Mouse (Mus musculus): Measurements from ENCODE around the gene Rai14. TPM values are rescaled to one million over a fixed set of nuclear protein-coding genes. Genes with fewer than 3 reads are reported as not detected.

The Rai14 gene
- polyA plus RNA-seq (2016; fragmentation: Nextera tagmentation; extraction: Ambion mirVana) = 59.1 and 64.1 TPM in 2 replicates

- Histone ChIP-seq H3K9ac (replicated peaks) (peak within 1 kb of the TSS; percentile 93), H3K4me2 (peak within 1 kb of the TSS; percentile 76), H3K9me3 (peaks cover 4% of the 10 kb centered on the region; the same call in 1 of the 2 replicates), H3K4me1 (replicated peaks) (peaks cover 31% of the 10 kb centered on the region), H3K4me3 (replicated peaks) (peak within 1 kb of the TSS; percentile 81), H3K36me3 (peaks cover 8% of the 10 kb centered on the region; the same call in 1 of the 2 replicates), H3K27ac (peak within 1 kb of the TSS; percentile 94), H3K27me3 (no peaks in the 10 kb centered on the region)
- peak; percentile 86 for ATAC-seq (ENCODE audit: insufficient number of reproducible peaks, insufficient read depth, low FRiP score, low TSS enrichment, low read depth)
- under 1% methylated on average over 59 of the region's 68 CpGs for WGBS
Observed at GRCm38 (mm10) chr15:10714409-10715138, at the start of gene Rai14. Gene Rai14 (minus strand): TSS chr15:10714624.

DNA sequence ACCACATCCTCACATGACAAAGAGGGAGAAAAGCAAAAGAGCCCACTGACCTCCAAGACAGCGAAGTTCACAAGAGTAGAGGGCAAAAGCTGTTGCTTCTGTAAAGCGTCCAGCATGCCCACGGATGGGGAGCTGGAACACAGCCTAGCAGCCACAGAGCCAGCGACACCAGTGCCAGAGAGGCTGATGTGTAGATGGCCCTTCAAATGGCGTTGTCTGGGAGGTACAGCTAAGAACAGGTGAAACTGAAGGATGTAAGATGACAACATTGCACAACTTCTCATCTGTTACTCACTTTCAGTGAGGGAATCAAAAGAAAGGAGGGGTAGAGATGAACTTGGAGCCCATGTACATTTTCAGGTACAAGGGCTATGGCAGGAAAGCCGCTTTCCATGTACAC lies 47.0 kb upstream of the Rai14 start:
- no peak overlapping the region for H3K27ac ChIP-seq
- H3K27me3 ChIP-seq = no peaks in the 10 kb centered on the region
- H3K36me3 ChIP-seq = no peaks in the 10 kb centered on the region
- H3K4me2 ChIP-seq = no peak overlapping the region
- no peak overlapping the region for H3K4me3 ChIP-seq (replicated peaks)
- WGBS = 91% methylated on average over 6 of the region's 6 CpGs
- H3K9ac ChIP-seq (replicated peaks) = no peak overlapping the region
- peaks cover 14% of the 10 kb centered on the region for H3K4me1 ChIP-seq (replicated peaks)
- no peaks in the 10 kb centered on the region for H3K9me3 ChIP-seq
- no peak for ATAC-seq (ENCODE audit: insufficient number of reproducible peaks, insufficient read depth, low FRiP score, low TSS enrichment, low read depth)

- WGBS = 85% methylated on average over 12 of the region's 12 CpGs
- no peaks in the 10 kb centered on the region for H3K9me3 ChIP-seq
- H3K4me1 ChIP-seq (replicated peaks) = peaks cover 14% of the 10 kb centered on the region
- no peak overlapping the region for H3K27ac ChIP-seq
- H3K9ac ChIP-seq (replicated peaks) = no peak overlapping the region
- ATAC-seq (ENCODE audit: insufficient number of reproducible peaks, insufficient read depth, low FRiP score, low TSS enrichment, low read depth) = no peak
- H3K4me3 ChIP-seq (replicated peaks) = no peak overlapping the region
- no peaks in the 10 kb centered on the region for H3K36me3 ChIP-seq
- H3K4me2 ChIP-seq = no peak overlapping the region
- no peaks in the 10 kb centered on the region for H3K27me3 ChIP-seq
Observed at GRCm38 (mm10) chr15:10760006-10760405, 45.6 kb upstream of the Rai14 start.

DNA sequence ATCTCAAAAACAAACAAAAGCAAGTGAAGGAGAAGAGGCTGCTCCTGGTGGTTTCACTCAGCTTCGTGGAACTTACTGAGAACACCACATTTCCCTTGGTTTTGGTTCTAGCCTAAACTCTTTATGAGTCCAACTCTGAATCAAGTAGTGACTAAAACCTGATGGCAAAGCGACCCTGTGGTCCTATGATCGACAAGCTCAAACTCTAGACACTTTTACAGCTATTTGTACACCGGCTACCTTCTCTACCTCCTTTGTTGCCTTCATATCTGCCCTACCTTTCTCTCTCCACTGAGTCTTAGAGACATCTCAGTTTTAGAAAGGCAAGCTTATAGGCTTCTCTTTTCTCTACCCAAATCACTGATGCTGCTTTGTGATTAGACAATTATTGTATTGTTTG lies 45.0 kb upstream of the Rai14 start:
- Histone ChIP-seq H3K27me3 (no peaks in the 10 kb centered on the region), H3K9me3 (no peaks in the 10 kb centered on the region), H3K36me3 (no peaks in the 10 kb centered on the region), H3K27ac (no peak overlapping the region), H3K9ac (replicated peaks) (no peak overlapping the region), H3K4me3 (replicated peaks) (no peak overlapping the region), H3K4me1 (replicated peaks) (peaks cover 14% of the 10 kb centered on the region), H3K4me2 (no peak overlapping the region)
- 95% methylated on average over 4 of the region's 4 CpGs for WGBS
- no peak for ATAC-seq (ENCODE audit: insufficient number of reproducible peaks, insufficient read depth, low FRiP score, low TSS enrichment, low read depth)

DNA sequence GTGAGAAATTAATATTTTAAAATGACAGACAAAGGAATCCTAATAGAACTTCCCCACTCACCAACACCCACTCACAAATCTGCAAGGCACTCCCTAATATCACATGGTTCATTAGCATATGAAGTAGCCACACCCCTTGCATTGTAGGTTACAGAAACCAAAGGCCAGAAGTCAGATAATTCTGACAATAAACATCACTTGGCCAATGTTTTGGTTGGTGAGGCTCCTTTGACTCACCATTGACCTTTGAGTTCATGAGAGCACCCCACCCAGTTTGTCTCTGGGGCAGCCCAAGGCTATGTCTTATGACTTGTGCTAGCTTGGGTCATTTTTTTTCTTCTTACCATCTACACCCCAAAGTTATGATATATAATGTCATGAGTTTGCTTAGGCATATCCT lies 44.4 kb upstream of the Rai14 start:
- no peaks in the 10 kb centered on the region for H3K27me3 ChIP-seq
- peaks cover 14% of the 10 kb centered on the region for H3K4me1 ChIP-seq (replicated peaks)
- no peak overlapping the region for H3K4me3 ChIP-seq (replicated peaks)
- H3K27ac ChIP-seq = no peak overlapping the region
- H3K36me3 ChIP-seq = no peaks in the 10 kb centered on the region
- no peak overlapping the region for H3K4me2 ChIP-seq
- no peak for ATAC-seq (ENCODE audit: insufficient number of reproducible peaks, insufficient read depth, low FRiP score, low TSS enrichment, low read depth)
- no peak overlapping the region for H3K9ac ChIP-seq (replicated peaks)
- no peaks in the 10 kb centered on the region for H3K9me3 ChIP-seq

GRCm38 (mm10) chr15:10751141-10751540 lies 36.7 kb upstream of the Rai14 start:
- H3K4me3 ChIP-seq (replicated peaks) = no peak overlapping the region
- H3K27me3 ChIP-seq = no peaks in the 10 kb centered on the region
- no peak for ATAC-seq (ENCODE audit: insufficient number of reproducible peaks, insufficient read depth, low FRiP score, low TSS enrichment, low read depth)
- no peak overlapping the region for H3K4me2 ChIP-seq
- no peak overlapping the region for H3K9ac ChIP-seq (replicated peaks)
- H3K9me3 ChIP-seq = no peaks in the 10 kb centered on the region
- H3K27ac ChIP-seq = no peak overlapping the region
- peaks cover 6% of the 10 kb centered on the region; the same call in 1 of the 2 replicates for H3K4me1 ChIP-seq (replicated peaks)
- WGBS = 89% methylated on average over 2 of the region's 2 CpGs
- H3K36me3 ChIP-seq = no peaks in the 10 kb centered on the region

DNA sequence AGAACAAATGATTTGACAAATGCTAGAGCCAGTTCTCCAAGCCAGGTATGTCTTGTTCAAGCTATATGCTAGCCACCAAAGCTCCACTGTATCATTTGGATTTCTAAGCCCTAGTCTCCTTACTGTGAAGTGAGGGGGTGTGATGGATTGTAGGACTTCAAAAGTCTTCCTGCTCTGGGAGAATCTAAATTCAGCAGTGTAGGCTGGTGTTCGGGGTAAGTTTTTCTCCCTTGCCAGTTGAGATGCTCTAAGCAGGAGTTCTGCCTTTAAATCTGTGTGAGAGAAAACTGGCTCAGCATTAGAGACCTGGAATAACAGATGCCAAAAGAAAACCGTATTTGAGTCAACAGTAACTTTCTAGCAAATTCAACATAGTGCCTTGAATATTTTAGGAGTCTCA lies 35.9 kb upstream of the Rai14 start:
- ATAC-seq (ENCODE audit: insufficient number of reproducible peaks, insufficient read depth, low FRiP score, low TSS enrichment, low read depth) = no peak
- 81% methylated on average over 2 of the region's 2 CpGs for WGBS
- no peak overlapping the region for H3K4me3 ChIP-seq (replicated peaks)

GRCm38 (mm10) chr15:10749678-10750077 lies 35.3 kb upstream of the Rai14 start:
- WGBS = 64% methylated on average over 4 of the region's 4 CpGs
- Histone ChIP-seq H3K9ac (replicated peaks) (no peak overlapping the region), H3K27ac (no peak overlapping the region), H3K36me3 (no peaks in the 10 kb centered on the region), H3K4me3 (replicated peaks) (no peak overlapping the region), H3K4me1 (replicated peaks) (peaks cover 6% of the 10 kb centered on the region; the same call in 1 of the 2 replicates), H3K9me3 (no peaks in the 10 kb centered on the region), H3K27me3 (no peaks in the 10 kb centered on the region), H3K4me2 (no peak overlapping the region)
- no peak for ATAC-seq (ENCODE audit: insufficient number of reproducible peaks, insufficient read depth, low FRiP score, low TSS enrichment, low read depth)

More for the DNA sequence above, 35.9 kb upstream of the Rai14 start:
- Histone ChIP-seq H3K9me3 (no peaks in the 10 kb centered on the region), H3K9ac (replicated peaks) (no peak overlapping the region), H3K4me1 (replicated peaks) (peaks cover 6% of the 10 kb centered on the region; the same call in 1 of the 2 replicates), H3K36me3 (no peaks in the 10 kb centered on the region), H3K27ac (no peak overlapping the region), H3K27me3 (no peaks in the 10 kb centered on the region), H3K4me2 (no peak overlapping the region)

DNA sequence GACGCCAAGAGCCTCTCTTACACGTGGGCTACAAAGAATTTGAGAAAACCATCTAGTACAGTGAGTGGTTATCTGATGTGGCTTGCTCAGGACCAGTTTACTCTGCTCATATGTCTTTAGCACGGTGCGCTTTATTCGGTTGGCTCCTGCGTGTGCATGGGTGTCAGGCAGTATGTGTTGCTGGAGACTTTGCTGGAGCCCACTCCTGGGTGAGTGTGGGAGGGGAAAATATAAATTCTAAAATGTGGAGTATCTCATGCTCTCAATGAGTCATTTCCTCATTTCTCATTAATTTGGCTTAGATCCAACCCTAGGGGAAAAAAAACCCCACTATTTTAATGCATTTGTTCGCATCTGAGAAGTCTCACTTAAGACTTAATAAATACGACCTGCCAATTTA lies 33.2 kb upstream of the Rai14 start:
- Histone ChIP-seq H3K9ac (replicated peaks) (no peak overlapping the region), H3K9me3 (no peaks in the 10 kb centered on the region), H3K27ac (no peak overlapping the region), H3K4me2 (no peak overlapping the region), H3K4me1 (replicated peaks) (peaks cover 6% of the 10 kb centered on the region; the same call in 1 of the 2 replicates), H3K27me3 (no peaks in the 10 kb centered on the region), H3K36me3 (no peaks in the 10 kb centered on the region), H3K4me3 (replicated peaks) (no peak overlapping the region)
- 70% methylated on average over 8 of the region's 8 CpGs for WGBS
- ATAC-seq (ENCODE audit: insufficient number of reproducible peaks, insufficient read depth, low FRiP score, low TSS enrichment, low read depth) = no peak

GRCm38 (mm10) chr15:10747226-10747625 lies 32.8 kb upstream of the Rai14 start:
- no peak overlapping the region for H3K4me2 ChIP-seq
- no peaks in the 10 kb centered on the region for H3K27me3 ChIP-seq
- ATAC-seq (ENCODE audit: insufficient number of reproducible peaks, insufficient read depth, low FRiP score, low TSS enrichment, low read depth) = no peak
- peaks cover 6% of the 10 kb centered on the region; the same call in 1 of the 2 replicates for H3K4me1 ChIP-seq (replicated peaks)
- no peaks in the 10 kb centered on the region for H3K9me3 ChIP-seq
- no peak overlapping the region for H3K9ac ChIP-seq (replicated peaks)
- H3K27ac ChIP-seq = no peak overlapping the region
- WGBS = 25% methylated on average over 4 of the region's 4 CpGs
- no peaks in the 10 kb centered on the region for H3K36me3 ChIP-seq
- no peak overlapping the region for H3K4me3 ChIP-seq (replicated peaks)

- no peaks in the 10 kb centered on the region for H3K36me3 ChIP-seq
- no peak overlapping the region for H3K4me3 ChIP-seq (replicated peaks)
- WGBS = 78% methylated on average over 4 of the region's 4 CpGs
- H3K9me3 ChIP-seq = no peaks in the 10 kb centered on the region
- no peak overlapping the region for H3K4me2 ChIP-seq
- peaks cover 6% of the 10 kb centered on the region; the same call in 1 of the 2 replicates for H3K4me1 ChIP-seq (replicated peaks)
- ATAC-seq (ENCODE audit: insufficient number of reproducible peaks, insufficient read depth, low FRiP score, low TSS enrichment, low read depth) = no peak
- H3K27ac ChIP-seq = no peak overlapping the region
- no peaks in the 10 kb centered on the region for H3K27me3 ChIP-seq
- H3K9ac ChIP-seq (replicated peaks) = no peak overlapping the region
Observed at GRCm38 (mm10) chr15:10746303-10747051, 32.1 kb upstream of the Rai14 start.
